Mouse (Mus musculus) E14TG2a.4 (cell line): ENCODE results near the gene Flt3l.

Source experiments
- CTCF ChIP-seq: conservative IDR thresholded peaks from 2 replicates; pipeline ENCODE4 v1.5.1; 2014; ENCODE audit warnings: low read length
- NANOG ChIP-seq: IDR thresholded peaks from 2 replicates; pipeline ENCODE4 v1.6.1; 2014; ENCODE audit warnings: borderline replicate concordance, low read length, mixed read lengths
- POU5F1 ChIP-seq: IDR thresholded peaks from 2 replicates; pipeline ENCODE4 v1.6.1; 2014; ENCODE audit warnings: low read length, borderline replicate concordance

GRCm38 (mm10) chr7:45162996-45163615 lies 26.9 kb upstream of the Flt3l start:
- no peak for TF ChIP-seq CTCF
- TF ChIP-seq NANOG, result no peak
- no peak for TF ChIP-seq POU5F1
